Mouse (Mus musculus): Measurements from ENCODE around the gene Eif3i.

GRCm38 (mm10) chr4:129585773-129586172 lies 14.7 kb downstream of the Eif3i start:
- TF ChIP-seq CTCF (conservative IDR thresholded peaks at IDR 0.05; ENCODE audit: low read length) (no peak), POU5F1 (IDR thresholded peaks at IDR 0.05; ENCODE audit: borderline replicate concordance, low read length) (no peak)
